Mouse (Mus musculus): ENCODE results near the gene Igfbp6.

Gene Igfbp6

DNA sequence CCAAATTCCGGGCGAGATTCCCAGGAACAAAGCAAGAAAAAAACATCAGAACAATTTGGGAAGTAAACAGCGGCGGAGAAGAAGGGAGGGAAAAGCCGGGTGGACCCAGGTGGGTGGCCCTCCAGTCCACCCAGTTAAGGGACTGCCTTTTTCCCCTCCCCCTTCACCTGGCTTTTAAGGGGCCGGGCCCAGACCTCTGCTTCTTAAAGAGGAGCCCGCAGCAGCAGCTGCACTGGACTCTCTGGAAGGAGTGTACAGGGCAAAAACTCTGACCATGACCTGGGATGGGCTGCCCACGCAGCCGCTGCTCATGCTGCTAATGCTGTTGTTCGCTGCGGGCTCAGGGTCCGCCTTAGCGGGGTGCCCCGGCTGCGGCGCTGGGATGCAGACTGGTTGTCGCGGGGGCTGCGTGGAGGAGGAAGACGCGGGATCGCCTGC is at the start of gene Igfbp6:
Igfbp6 (plus strand) TSS at position 89 of the 438 bp plus-strand sequence.
- DNase-seq (ENCODE audit: low spot score in 2 of 2): no peak

DNA sequence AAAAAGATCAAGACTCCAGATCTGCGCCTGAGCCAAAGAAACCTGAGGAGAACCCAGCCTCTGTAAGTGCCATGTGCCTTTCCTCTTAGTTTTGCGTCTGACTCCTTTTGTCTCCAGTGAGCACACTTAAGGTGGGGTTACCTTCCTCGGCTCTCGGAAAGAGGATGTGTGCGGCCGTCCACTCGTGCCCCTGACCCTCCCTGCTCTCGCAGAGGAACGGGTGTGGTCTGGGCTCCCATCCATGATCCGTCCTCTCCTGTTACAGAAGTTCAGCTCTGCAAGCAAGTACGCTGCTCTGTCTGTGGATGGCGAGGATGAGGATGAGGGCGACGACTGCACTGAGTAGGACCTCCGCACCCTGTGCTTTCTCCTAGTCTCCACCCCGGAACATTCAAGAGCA is 49.2 kb upstream of the Igfbp6 start:
- peak in 1 of 2 experiments; percentile 55 for DNase-seq (ENCODE audit: low spot score in 2 of 2)

DNA sequence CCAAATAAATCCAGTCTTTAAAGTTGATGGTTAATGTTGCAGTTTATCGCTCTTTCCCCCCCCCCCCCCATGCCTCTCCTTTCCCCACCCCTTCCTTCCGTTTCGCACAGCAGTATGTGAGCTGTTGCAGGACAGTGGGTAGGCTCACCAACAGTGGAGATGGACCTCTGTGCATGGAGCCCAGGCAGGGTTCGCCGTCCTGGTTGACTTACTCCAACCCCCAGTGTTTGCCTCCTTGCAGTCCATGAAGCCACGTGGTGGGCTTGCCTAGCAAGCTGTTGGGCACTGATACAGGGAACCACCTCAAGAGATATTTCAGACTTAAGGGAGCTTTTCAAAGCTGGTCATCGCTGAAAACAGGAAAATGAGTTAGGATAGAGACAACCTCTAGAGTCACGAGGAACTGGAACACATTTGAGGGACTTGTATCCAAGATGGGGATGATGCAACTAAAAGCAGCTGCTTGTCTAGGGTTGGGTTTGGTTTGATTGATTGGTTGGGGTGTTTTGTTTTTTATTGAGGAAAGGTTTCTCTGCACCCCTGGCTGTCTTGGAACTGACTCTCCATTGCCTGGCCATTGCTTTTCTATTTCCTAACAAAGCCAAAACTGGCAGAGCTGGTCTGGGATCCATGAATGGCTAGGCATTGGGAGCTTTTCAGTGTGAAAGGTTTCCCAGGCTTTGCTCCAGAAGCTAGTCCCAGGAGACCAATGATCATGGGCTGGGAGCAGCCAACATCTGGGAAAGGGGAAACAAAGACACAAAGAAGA is 46.8 kb upstream of the Igfbp6 start:
- peak in 1 of 2 experiments; percentile 57 for DNase-seq (ENCODE audit: low spot score in 2 of 2)

DNA sequence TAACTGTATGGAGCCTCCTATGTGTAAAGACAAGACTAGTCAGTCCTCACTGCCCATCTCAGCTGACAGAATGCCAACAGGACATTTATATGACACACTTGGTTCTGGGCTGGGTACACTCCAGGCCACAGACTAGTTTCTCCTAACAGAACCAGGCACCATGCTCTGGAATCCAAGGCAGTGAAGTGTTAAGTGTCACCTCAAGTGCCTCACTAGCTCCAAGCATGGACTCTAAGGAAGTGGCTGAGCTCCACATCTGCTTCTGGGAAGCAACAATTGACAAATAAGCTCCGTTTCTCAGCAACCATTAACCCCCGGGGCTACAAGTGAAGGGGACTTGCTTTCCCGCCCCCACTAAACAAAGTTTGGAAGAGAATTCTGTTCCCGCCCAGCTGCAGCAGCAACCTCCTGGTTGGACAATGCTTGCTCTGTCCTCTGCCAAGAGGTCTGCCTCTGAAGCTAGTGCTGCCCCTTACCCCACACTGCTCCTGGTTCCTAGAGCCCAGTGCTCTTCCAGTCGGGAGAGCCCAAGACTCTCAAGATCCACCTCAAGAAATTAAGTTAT is 46.1 kb upstream of the Igfbp6 start:
- DNase-seq (ENCODE audit: low spot score in 2 of 2): no peak

DNA sequence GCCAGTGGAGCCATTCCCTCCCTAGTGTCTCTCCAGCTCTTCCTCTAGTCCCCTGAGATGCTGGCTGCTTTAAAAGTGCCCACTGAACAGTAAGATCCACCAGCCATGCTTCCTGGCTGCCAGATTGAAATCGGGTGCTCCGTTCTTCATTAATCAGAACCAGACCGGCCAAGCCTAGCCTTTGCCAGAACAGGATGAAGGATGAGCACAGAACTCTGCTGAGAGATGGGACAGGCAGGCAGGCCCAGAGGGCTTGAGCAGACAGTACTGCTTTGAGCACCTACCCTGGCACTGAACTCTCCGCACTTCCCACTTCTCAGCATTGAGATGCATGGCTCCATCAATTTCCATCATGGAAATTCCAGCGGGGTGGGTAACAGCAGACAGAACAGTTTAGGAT is 44.9 kb upstream of the Igfbp6 start:
- DNase-seq (ENCODE audit: low spot score in 2 of 2): no peak

DNA sequence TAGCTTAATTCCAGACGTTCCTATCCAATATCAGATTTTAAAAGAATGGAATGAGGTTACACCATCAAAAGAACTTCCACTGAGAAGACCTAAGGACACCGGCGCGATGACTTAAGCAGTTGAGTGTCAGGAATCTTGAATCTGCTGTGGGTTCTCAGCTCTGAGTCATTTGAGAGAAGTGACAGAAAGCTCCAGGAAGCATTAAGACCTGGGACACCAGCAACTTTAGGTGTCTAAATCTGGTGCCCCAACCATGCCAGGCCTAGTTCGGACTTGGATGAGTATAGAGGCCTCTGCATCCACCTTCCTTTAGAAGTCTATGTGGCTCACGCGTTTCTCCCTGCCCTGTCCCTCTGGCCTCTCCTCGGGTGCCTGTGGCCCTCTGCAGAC is 44.4 kb upstream of the Igfbp6 start:
- DNase-seq (ENCODE audit: low spot score in 2 of 2): no peak

DNA sequence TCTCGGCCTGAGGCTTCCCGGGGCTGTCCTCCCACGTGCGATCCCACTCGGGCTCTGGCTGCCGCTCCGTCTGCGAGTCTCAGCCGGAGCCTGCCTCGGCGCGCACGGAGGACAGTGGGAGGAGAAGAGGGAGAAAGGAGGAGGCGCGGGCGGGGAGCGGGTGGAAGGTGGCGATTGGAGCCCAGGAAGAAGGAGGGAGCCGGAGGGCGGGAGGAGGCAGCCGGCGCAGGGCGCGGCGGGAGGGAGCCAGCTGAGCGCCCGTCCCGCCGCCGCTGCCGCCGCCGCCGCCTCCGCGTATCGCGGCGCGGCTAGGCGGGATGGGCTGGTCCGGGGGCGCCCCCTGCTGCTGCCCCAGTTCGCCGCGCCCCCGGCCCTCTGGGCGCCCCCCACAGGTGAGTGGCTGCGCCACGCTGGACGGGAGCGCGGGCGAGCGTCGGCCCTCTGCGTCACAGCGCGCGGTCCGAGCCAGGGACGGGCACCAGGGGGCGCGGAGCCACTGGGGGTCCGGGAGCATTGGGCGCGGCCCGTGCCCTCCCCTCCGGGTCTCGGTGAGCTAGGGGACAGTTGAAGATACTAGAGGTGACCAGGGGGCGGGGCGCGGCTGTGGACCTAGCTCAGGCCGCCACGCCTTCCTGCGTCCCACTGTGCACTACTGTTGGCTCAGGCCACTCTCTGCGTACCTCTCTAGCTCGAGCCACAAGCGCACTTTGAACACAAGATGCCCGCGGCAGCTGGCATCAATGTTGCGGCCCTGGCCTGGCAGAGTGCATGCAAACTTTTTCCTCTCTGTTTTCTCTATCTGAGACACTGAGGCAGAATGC is 43.8 kb upstream of the Igfbp6 start, which contains the start of gene Tns2:
Tns2 (plus strand) TSS at position 253 of the 821 bp plus-strand sequence.
- peak; percentile 57 to 83 for DNase-seq (ENCODE audit: low spot score in 2 of 2)

DNA sequence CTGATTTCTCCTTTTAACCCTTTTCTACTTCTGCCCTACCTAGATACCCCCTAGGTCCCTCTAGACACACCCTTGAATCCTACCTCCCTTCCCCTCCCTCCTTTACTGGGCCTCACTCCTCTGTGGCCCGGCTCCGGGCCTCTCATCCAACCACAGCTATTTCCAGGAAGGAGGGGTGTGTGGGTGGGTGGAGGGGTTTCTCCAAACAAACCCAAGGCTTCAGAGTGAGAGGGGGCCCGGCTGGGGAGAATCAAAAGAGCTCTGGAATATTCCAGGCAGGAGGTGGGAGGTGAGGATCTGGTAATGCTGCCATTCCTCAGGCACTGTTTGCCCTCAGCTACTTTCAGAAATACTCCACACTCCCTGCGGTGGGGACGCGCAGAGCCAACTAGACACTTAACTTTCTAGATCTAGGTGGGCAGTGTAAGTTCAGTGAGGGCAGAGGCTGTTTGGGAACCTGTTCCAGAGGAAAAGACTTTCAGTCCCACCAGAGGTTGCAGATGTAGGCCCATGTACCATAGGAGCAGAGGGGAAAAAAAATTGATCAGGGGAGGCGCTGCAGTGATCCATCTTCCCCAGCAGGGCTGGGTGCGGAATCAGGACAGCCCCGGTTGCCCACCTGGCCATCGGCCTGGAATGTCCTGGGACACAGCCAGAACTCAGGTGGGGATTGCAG is 43.0 kb upstream of the Igfbp6 start:
- no peak for DNase-seq (ENCODE audit: low spot score in 2 of 2)

DNA sequence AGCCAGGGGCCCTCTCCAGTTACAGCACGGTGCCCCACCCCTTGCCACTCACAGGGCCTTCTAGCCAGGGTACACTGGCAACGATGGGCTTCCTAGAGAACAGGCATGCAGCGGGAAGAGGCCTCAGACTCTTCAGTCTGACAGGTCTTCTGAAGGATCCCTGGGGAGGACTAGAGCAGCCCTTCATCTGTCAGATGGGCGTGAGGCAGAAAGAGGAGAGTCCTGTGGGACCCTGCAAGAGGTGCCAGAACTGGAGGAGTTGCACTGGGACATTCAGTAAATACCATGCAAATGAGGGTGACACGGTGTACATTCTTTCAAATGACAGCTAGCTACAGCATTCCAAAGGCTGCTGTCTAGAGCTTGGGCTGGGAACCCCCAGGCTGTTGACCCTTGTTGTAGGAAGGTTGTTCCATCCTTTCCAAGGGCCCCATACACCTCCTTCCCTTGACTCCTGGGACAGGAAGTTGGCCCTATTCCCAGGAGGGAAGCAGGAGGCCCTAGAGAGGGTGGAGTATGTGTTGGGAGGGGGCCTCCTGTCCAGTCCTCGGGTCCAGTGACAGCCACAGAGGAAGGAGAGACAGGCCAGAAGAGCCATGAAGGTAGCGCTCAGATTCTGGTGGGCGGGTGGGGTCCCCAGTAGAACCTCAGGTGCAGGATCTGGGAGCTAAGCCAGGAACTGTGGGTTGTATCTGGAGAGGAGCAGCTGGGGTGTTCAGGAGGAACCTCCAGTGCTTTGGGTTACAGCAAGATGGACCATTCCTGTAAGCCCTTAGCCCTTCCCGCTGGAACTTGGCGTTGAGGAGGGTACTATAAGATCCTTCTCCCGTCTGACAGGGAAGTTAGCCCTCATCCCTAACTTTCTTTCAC is 42.3 kb upstream of the Igfbp6 start:
- DNase-seq (ENCODE audit: low spot score in 2 of 2): peak in 1 of 2 experiments; percentile 61

DNA sequence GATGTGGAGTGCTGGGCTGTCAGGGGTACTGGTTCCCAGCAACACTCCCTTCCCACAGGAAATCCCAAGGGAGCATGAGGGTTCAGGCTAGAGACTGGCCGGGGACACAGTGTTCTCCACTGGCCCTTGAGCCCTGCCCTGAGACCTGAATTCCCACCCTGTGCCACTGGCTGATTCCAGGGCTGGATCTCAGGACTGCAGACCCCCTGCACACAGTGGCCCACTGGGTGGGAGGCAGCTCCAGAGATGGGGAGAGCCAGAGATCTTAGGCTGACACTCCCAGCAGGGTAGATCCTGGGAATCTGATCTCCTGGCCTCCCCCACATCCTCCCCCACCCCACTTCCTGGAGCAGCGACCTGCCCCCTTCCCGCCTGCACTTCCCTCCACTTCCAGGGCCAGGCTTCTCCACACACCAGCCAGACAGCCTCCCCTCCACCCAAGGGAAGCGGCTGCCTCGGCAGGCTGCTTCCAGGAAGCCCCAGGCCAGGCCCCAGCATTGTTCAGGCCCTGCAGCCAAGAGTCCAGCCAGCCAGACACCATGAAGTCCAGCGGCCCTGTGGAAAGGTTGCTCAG is 41.5 kb upstream of the Igfbp6 start:
- peak in 1 of 2 experiments; percentile 60 for DNase-seq (ENCODE audit: low spot score in 2 of 2)

DNA sequence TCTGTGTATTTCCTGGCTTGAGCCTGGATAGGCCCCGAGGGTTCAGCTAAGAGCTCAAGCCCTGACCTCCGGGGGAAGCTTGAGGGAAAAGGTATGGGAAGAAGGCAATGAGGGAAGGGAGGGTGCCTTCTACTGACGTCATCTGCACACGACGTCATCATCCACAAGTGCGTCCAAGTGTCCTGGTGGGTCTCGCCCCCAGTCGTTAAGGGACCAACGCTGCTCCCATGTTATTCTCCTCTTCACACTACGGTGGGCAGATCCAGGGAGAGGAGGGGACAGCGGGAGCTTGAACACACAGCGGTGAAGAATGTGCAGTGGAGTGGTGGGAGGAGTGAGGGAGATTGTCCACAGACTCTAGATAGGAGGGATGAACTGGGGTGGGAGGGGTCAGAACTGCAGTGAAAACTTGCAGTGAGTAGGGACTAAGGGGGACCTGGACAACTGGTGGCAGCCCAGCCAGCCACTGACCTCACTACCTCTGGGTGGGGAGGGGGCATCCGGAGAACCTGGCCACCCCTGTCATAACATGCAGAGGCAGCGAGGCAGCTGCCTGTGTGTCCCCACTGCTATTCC is 40.7 kb upstream of the Igfbp6 start:
- DNase-seq (ENCODE audit: low spot score in 2 of 2): no peak

DNA sequence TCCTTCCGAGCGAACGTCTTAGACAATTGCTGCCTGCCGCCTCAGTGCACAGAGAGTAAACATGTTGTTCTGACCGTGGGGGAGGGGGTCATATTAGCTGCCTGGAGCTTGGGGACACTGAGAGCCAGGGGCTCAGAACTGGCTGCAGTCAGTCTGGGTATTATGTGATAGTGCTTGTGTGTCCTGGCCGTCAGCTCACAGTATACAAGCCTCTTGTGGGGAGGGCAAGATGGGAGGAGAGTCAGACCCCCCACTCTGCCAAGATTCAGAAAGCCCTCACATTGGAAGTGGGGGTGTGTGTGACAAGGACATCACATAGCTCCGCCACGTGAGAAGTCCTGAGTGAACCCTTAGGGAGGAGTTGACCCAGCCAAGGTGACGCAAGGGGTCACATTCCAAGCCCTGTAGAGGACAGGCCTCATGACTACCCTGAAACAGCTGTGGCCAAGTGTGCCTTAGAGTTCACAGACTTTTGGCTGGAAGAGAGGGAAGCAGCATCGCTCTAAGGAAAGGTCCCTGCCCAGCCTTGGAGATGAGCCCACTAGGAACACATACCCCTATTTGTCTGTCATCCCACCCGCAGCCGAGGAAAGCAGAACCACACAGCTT is 40.1 kb upstream of the Igfbp6 start:
- no peak for DNase-seq (ENCODE audit: low spot score in 2 of 2)

DNA sequence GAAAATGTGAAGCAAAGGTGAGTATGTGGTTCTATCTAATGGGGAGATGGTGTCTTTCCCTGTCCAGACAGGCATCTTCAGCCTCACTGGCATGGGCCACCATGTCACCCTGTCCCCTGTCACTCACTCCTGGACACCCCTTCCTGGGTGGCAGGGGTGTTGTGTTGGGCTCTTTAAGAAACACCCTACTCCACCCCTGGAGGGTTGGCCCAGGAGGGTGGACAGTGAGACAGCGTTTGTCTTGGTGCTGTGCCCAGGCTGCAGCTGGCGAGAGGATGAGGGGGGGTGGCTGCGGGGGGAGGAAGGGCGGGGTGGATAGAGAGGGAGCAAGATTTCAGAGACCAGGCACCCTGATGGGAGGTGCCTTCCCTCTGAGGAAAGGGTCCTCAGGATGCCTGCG is 38.8 kb upstream of the Igfbp6 start:
- DNase-seq (ENCODE audit: low spot score in 2 of 2): peak in 1 of 2 experiments; percentile 60

DNA sequence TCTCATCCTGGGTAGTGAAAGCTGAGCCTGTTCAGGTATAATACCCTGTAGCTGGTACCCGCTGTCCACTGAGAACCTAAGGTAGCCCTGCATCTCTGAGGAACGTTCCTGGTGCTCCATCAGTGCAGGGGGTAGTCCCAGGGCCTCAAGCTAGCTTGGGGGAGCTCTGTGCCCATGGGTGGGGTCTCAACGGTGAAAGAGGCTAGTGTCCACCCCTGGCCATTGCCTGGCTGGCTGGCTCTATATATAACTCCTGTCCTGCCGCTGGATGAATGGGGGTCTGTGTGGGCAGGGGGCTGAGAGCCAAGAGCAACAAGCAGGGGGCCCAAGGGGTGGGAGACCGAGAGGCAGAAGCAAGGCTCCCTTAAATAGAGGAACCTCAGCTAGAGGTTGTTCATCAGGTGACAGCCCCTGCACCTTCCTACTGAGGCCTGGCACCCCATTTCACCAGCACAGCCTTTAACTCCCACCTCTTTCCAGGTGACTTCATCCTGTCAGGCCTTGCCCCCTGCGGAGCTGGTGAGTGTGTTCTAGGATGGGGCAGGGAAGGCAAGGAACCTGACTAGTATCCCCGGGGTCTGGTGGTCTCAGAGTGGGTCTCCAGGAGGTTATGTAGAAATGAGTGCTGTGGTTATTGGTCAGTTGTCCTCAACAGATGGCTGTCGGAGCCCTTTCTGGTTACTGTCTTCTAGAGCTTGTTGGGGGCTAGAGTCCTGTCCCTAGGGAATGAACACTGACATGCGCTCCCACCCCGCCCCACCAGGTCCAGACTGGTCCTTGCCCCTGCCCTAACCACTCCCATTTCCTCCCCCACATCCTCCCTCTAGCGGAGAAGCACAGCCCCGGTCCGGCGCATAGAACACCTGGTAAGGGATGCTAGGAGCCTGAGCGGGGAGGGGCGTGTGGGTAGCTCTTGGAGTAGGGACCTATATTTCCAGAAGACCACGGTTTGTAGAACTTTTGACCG is 38.1 kb upstream of the Igfbp6 start:
- DNase-seq (ENCODE audit: low spot score in 2 of 2): peak in 1 of 2 experiments; percentile 63

DNA sequence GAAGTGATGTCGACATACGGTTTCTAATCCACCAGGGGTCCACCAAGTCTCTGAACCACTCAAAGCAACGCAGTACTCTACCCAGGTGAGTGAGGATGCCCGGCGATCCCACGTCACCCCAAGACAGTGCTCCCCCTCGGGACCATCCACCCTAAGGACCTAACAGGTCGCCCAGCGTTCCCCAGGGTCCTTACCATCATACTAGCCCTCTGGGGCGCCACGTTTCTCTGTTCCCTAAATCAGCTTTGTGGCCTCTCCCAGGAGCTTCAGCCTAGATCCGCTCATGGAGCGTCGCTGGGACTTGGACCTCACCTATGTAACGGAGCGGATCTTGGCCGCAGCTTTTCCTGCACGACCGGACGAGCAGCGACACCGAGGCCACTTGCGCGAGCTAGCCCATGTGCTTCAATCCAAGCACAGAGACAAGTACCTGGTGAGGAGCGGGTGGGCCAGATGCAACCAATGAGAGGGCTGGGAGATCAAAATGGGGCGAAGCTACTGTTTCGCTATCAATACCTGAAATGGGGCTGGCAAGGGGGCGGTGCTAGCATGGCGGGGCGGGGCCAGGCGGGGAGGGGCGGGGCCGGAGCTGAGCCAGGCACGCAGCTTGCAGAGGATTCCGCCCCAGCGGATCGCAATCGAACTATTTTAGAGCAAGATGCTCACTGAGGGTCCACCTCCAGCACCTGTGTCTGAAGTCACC is 37.3 kb upstream of the Igfbp6 start:
- peak in 1 of 2 experiments; percentile 70 for DNase-seq (ENCODE audit: low spot score in 2 of 2)

DNA sequence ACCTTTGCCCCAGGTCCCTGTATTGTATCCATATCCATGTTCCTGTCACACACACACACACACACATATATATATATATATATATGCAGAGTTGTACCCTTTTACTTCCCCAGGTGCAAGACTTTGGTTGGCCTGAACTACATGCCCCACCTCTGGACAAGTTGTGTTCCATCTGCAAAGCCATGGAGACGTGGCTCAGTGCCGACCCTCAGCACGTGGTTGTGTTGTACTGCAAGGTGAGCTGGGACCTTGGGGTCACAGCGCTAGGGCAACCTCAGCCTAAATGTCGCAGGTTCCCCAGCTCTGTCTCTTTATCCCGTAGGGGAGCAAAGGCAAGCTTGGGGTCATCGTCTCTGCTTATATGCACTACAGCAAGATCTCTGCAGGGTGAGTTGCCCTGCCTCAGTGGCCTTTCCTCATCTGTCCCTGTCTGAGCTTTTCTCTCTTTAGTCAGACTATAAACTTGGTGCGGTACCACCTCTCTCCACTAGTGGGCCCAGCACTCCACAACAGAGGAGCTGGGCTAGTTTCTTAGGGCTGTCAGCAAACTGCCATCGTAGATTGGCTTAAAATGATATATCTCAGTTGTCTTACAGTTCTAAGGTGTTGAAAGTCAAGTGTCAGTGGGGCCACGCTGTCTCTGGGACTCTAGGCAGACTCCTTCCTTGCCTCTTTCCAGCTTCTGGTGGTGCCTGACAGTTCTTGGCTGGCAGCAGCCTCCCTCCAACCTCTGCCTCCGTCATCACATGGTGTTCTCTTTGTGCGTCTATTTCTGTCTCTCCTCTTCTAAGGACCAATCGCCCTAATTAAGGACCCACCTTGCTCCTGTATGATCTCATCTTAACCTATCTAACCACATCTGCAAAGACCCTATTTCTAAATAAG is 36.2 kb upstream of the Igfbp6 start:
- DNase-seq (ENCODE audit: low spot score in 2 of 2): peak; percentile 73 to 88

Measured in spleen, postnatal 4 days (tissue).